Mouse (Mus musculus): Measurements from ENCODE around the gene Taf9b. TPM values are rescaled to one million over a fixed set of nuclear protein-coding genes. Genes with fewer than 3 reads are reported as not detected.

Taf9b gene
- total RNA-seq, 2 experiments from 2014 or later, result 12.9 to 15.7 TPM

Other genes starting within 250 kb of the Taf9b start
- 10 to 100 TPM; 40.7 to 46.4 TPM for gene Magt1, start 209.3 kb downstream of the Taf9b start, total RNA-seq (2021)
- 1,000 to 10,000 TPM; 1,383 to 1,437 TPM for gene Cox7b, start 205.5 kb downstream of the Taf9b start, total RNA-seq (2021)
- gene Atp7a, start 193.9 kb downstream of the Taf9b start, total RNA-seq (2021), result 10 to 100 TPM; 12.5 to 13.5 TPM
- 1 to 10 TPM; 1.5 TPM for gene Tlr13, start 78.0 kb downstream of the Taf9b start, total RNA-seq (2021)
- gene Pgk1, start 34.1 kb downstream of the Taf9b start, total RNA-seq (2021), result 100 to 1,000 TPM; 557 to 593 TPM
- not detected for gene Fnd3c2, start 34.2 kb upstream of the Taf9b start, total RNA-seq (2021)